Mouse (Mus musculus) brain, embryonic 14.5 days (tissue): ENCODE measurements around the gene Gale.

Source experiments
- CTCF ChIP-seq: fragments of 200-500 bp; IDR thresholded peaks from 2 replicates; pipeline ENCODE4 v1.5.1; 2012; ENCODE audit warnings: inconsistent platforms, mild to moderate bottlenecking, moderate library complexity, borderline replicate concordance; ENCODE audit not compliant: insufficient read depth, insufficient read length; ENCODE audit errors: extremely low read depth
- POLR2A ChIP-seq: fragments of 200-500 bp; IDR thresholded peaks from 2 replicates; pipeline ENCODE4 v1.6.1; 2012; ENCODE audit warnings: mild to moderate bottlenecking, inconsistent platforms, borderline replicate concordance; ENCODE audit not compliant: poor library complexity, insufficient read depth, insufficient read length, severe bottlenecking; ENCODE audit errors: extremely low read depth

- no peak for TF ChIP-seq CTCF
- TF ChIP-seq POLR2A: no peak
Measured at GRCm38 (mm10) chr4:136004921-136005320, 41.4 kb downstream of the Gale start.
